Mouse (Mus musculus): ENCODE data around the gene Gm20388. TPM values are rescaled to one million over a fixed set of nuclear protein-coding genes. Genes with fewer than 3 reads are reported as not detected.
"Not testable (repeated sequence)": the region's sequence is repeated elsewhere in the genome, so short reads cannot be mapped to it uniquely, and the experiment has no call there.

Gm20388 gene
- total RNA-seq, 2 experiments from 2014 or later, result 1.9 to 2.0 TPM

DNA sequence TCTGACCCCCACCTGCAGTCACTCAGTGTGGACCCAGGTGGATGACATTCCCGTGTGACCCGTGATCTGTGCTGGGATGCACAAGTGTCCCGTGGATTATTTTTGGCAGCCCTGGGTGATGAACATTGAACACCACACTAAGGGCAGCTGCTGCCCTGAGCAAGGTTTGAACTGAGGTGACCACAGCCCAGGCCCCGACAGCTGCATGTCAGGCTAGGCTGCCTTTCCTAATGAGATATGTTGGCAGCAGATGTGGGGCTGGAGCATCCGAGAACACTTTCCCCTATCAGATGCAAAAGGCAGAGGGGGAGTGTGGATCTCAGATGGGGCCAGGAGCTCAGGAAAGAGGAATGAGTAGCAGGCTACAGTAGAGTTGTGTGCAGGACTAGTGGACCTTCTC, 3600.2 kb downstream of the Gm20388 start:
- no peak for DNase-seq

DNA sequence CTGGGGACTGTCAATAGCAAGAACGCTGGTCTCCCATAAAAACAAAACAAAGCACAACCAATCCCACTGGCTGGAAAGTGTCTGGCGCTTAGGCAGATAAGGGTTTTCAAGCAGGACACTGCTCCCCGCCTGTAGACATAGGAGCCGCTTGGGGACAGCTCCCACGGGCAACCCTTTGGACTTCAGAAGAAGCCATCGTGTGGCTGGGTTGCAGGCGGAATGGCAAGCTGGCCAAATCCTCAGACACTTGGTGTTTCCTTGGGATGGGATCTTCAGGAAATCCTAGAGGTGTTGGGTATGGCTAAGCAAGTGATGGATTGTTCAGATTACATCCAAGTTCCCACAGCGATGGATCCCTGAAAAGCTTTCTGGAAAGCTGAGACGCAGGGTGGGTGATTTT, 3603.5 kb downstream of the Gm20388 start:
- no peak for DNase-seq

DNA sequence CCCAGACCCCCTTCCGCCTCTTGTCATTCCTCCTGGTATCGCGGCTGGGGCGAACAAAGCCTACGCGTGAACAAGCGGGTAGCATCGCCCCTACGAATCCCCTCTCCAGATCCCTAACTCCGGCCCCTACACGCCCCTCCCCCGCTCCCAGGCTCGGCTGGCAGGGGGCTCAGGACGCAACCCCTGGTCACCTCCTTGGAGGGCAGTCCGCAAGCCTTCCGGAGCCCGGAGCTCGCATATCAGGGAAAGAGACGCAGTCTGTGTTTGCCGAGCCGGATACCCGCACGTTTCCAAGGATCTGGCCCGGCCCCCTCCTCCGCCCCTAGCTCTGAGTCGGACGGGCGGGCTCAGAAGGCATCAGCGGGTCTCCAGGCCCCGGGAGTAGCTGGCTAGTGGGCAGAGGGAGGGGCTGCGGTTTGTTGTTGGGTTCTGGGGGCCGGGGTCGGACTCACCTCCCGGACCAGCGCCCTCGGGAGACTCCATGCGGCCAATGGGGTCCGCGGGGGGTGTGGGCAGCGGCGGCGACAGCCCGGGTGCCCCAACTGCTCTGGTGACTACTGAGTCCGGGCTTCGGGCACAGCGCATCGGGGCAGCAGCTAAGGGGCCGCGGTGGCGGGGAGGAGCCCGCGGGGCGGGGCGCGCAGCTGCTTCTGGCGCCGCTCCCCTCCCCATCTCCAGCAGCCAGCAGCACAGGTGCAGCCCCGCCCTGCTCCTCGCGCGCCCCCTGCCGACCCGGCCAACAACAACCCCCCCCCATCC, 3604.3 kb downstream of the Gm20388 start, which contains the start of gene Dbndd1:
Gene Dbndd1, minus strand, starts transcription at position 683 of the 759 bp plus-strand sequence.
- DNase-seq, result peak; percentile 40

DNA sequence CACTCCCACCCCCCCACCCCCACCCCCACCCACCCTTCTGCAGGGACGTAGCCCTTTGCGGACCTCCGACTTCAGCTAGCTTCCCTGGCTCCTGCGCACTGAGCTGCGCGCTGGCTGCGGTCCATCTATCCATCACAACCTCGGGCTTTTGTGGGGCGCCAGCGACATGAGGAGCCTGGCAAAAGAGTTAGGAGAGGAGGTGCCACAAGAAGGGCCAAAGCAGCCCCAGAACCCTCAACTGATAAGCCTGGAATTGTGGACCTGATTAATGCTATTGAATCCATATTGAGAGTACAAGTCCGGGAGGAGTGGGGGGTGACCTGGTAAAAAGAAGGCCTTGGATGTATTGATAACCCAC, 3604.9 kb downstream of the Gm20388 start:
- DNase-seq, result no peak

DNA sequence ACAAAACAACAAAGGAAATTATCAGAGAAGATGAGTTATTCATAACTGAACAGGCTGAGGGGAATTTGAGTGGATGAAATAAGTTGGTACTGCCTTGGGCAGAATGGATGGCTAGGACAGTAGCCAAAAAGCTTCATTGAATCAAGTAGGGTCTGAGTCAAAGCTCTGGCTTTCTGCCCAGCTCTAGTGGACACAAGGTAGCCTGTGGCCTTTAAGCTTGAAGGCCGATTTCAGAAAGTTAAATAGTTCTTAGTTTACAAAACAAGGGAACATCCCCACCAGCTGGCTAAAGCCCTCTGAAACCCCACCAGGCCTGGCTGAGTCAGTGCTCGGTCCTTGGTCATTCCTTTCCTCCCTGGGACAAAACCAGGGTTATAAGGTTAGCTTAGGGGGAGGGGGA, 3606.0 kb downstream of the Gm20388 start:
- peak; percentile 79 for DNase-seq

DNA sequence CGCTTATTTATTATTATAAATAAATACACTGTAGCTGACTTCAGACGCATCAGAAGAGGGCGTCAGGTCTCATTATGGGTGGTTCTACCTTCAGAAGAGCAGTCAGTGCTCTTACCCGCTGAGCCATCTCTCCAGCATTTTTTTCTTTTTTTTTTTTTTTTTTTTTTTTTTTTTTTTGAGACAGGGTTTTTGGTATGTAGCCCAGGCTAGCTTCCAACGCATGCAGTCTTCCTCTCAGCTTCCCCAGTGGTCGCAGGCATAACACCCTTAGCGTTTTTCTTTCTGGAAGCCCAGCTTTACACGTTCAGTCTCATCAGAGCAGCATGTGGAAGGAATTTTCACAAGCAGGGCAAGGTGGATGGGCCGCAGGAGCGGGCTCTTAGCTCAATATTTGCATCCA, 3607.5 kb downstream of the Gm20388 start:
- no peak for DNase-seq

DNA sequence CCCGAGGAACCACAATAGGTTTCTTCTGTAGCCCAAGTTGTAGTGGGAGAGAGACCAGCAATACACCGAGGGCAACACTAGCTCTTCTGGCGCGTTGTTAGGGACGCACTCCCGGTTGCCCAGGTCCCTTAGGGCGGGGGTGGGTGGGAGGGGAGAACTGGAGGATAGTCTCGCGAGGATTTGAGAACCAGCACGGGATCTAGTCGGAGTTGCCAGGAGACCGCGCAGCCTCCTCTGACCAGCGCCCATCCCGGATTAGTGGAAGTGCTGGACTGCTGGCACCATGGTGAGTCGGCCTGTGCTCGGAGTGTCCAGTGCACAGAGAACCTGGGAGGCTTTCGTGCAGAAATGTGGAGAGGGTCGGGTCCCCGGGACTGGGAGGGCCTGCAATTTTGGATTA, 3608.0 kb downstream of the Gm20388 start, which contains the start of gene Gas8:
Gene Gas8, plus strand, starts transcription at position 168 of the 400 bp plus-strand sequence.
- DNase-seq, result peak; percentile 91

DNA sequence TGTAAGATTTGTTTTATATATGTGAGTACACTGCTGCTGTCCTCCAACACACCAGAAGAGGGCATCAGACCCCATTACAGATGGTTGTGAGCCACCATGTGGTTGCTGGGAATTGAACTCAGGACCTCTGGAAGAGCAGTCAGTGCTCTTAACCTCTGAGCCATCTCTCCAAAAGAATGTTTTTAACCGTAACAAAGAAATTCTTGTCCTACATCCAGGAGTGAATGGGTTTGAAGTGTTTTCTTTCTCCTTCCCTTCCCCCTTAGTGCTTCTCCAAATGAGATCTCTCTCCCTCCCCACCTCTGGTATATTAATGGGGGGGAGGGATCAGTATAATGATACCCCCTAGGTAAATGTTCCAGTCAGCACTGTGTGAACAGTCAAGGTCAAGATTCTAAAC, 3609.4 kb downstream of the Gm20388 start:
- not testable (repeated sequence) for DNase-seq

DNA sequence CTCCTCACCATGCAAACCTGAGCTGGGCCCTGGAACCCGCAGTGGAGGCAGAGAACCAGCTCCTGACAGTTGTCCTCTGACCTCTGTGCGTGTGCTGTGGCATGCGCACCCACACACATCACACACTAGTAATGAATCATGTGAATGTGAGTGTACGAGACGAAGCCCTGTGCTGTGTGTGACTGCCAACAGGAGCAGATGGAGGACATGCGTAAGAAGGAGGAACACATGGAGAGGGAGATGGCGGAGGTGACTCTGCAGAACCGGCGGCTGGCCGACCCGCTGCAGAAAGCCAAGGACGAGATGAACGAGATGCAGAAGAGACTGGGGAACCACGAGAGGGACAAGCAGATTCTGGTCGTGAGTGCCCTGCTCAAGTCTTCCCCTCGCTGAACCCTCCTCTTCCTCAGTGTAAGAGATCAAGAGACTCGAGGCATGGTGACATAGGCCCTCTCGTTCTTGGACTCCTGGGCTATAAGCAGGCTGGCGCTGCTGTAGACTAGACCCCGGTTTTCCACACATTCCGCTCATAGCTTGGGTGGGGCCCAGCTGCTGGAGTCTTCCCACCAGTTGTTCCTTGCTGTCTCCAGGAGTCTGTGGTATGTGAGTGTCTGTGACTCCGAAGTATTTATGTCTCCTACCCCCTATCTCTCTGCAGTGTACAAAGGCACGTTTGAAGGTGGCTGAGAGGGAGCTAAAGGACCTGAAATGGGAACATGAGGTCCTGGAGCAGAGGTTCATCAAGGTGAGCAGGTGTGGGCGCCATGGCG, 3617.3 kb downstream of the Gm20388 start:
- DNase-seq, result no peak

DNA sequence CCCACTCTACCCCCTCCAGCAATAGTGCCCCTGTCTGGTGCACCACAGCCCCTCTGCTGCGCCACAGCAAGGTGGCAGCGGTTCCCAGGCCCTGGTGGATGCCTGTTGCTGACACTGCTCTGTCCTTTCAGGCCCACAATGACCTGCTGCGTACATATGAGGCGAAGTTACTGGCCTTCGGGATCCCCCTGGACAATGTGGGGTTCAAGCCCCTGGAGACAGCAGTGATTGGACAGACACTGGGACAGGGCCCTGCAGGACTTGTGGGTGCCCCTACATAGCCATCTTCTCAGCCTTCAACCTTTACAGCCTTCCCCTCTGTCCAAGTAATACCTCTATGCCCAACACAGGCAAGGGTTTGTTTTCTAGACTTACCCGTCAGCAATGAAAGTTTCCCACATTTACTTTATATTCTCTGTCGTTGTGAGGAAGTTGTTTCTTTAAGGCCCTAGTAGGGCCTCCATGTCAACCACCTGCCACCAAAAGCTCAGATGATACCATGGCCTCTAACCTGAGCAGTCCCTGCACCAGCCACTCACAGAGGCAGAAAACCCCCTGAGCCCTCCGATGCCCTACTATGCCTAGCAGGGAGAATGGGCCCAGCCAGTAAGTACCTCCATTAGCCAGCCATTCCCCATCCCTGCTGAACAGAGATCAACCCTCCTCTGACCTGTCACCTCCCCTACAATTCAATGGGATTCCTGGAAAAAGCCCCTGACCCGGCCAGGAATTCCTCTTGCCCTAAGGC, 3625.8 kb downstream of the Gm20388 start:
- DNase-seq, result no peak

DNA sequence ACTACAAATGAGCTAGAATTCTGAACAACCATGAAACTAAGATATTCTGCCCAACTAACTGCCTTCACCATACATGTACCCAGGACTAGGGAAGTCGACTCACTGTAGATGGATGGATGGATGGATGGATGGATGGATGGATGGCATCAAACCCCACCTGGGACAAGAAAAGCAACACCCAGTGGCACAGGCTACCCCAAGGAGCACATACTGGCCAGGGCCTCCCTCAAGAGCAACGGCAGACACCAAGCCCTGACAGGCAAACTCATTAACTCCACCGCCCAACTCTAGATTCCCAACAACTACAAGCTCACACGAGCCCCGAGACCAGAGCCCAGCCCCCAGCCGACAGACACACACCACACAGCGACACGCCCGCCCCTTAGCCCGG, 3626.3 kb downstream of the Gm20388 start:
- no peak for DNase-seq

DNA sequence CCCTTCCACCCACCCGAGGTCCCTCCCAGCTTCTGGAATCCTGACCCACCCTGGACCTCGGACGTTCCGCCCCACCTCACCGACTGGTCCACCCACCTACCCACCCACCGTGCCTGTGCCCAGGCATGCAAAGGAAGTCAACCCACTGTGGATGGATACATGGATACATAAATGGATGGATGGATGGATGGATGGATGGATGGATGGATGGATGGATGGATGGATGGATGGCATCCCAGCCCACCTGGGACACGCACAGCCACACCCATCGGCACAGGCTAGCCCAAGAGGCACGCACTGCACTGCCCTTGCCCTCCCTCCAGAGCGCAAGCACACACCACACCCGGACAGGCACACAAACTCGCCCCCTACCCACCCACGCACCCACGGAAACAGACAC, 3627.0 kb downstream of the Gm20388 start:
- DNase-seq, result not testable (repeated sequence)

DNA sequence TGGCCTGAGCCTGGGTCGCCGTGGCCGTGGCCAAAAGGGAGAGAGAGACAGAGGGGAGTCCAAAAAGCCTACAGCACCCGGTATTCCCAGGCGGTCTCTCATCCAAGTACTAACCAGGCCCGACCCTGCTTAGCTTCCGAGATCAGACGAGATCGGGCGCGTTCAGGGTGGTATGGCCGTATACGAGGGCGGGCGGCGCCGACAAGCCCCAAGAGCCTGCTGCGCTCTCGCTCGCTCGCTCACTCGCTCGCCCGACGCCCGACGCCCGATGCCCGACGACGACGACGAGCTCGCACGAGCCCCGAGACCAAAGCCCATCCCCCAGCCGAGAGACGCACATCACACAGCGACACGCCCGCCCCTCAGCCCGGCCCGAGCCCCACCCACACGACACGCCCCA, 3653.6 kb downstream of the Gm20388 start:
- DNase-seq, result not testable (repeated sequence)

DNA sequence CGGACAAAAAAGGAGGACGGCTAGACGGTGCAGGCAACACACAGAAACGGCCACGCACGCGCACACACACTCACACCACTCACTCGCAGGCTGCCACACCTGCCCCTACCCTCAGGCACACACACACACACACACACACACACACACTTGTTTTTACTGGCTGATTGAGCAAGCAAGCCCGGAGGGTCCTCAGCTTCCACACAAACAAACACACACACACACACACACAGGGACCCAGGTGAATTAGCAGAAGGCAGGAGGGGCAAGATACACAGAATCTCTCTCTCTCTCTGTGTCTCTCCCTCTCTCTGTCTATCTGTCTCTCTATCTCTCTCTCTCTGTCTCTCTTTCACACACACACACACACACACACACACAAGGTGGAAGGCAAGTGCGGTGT, 3664.7 kb downstream of the Gm20388 start:
- DNase-seq, result peak; percentile 15

DNA sequence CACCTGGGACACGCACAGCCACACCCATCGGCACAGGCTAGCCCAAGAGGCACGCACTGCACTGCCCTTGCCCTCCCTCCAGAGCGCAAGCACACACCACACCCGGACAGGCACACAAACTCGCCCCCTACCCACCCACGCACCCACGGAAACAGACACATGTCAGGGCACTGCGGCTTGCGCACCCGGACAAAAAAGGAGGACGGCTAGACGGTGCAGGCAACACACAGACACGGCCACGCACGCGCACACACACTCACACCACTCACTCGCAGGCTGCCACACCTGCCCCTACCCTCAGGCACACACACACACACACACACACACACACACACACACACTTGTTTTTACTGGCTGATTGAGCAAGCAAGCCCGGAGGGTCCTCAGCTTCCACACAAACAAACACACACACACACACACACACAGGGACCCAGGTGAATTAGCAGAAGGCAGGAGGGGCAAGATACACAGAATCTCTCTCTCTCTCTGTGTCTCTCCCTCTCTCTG, 3690.1 kb downstream of the Gm20388 start:
- DNase-seq, result peak; percentile 1

DNA sequence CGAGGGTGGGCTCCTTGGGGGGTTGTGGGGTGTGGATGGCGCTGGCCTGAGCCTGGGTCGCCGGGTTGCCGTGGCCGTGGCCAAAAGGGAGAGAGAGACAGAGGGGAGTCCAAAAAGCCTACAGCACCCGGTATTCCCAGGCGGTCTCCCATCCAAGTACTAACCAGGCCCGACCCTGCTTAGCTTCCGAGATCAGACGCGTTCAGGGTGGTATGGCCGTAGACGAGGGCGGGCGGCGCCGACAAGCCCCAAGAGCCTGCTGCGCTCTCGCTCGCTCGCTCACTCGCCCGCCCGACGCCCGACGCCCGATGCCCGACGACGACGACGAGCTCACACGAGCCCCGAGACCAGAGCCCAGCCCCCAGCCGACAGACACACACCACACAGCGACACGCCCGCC, 3690.8 kb downstream of the Gm20388 start:
- DNase-seq, result not testable (repeated sequence)

DNA sequence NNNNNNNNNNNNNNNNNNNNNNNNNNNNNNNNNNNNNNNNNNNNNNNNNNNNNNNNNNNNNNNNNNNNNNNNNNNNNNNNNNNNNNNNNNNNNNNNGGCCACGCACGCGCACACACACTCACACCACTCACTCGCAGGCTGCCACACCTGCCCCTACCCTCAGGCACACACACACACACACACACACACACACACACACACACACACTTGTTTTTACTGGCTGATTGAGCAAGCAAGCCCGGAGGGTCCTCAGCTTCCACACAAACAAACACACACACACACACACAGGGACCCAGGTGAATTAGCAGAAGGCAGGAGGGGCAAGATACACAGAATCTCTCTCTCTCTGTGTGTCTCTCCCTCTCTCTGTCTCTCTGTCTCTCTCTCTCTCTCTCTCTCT, 3702.0 kb downstream of the Gm20388 start:
- not testable (repeated sequence) for DNase-seq

DNA sequence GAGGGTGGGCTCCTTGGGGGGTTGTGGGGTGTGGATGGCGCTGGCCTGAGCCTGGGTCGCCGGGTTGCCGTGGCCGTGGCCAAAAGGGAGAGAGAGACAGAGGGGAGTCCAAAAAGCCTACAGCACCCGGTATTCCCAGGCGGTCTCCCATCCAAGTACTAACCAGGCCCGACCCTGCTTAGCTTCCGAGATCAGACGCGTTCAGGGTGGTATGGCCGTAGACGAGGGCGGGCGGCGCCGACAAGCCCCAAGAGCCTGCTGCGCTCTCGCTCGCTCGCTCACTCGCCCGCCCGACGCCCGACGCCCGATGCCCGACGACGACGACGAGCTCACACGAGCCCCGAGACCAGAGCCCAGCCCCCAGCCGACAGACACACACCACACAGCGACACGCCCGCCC, 3712.9 kb downstream of the Gm20388 start:
- DNase-seq, result not testable (repeated sequence)

DNA sequence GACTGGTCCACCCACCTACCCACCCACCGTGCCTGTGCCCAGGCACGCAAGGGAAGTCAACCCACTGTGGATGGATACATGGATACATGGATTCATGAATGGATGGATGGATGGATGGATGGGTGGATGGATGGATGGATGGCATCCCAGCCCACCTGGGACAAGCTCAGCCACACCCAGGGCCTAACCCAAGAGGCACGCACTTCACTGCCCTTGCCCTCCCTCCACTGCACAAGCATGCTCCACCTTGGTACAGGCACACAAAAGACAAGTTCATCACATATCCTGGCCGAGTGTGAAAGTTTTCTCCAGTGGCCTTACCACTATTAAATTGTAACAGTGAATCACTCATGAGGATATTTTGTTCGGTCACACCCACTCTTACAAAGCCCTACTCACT, 3713.6 kb downstream of the Gm20388 start:
- no peak for DNase-seq

DNA sequence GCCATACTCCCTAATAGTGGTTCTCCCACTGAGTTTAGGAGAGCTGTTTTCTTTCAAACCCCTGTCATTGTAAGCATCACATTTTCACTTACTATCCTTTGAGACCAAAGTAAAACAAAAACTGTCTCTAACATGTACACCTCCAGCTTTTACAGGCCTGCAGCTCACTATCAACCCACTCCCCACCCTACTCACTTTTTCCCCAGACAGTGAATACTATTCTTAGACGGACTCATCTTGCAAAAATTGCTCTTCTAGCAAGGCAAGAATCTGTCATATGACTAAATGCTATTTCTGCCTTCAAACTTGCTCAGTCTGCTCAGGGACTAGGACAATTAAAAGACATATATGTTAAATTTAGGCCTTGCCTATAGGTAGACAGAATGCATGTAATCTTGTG, 3714.1 kb downstream of the Gm20388 start:
- DNase-seq, result no peak

DNA sequence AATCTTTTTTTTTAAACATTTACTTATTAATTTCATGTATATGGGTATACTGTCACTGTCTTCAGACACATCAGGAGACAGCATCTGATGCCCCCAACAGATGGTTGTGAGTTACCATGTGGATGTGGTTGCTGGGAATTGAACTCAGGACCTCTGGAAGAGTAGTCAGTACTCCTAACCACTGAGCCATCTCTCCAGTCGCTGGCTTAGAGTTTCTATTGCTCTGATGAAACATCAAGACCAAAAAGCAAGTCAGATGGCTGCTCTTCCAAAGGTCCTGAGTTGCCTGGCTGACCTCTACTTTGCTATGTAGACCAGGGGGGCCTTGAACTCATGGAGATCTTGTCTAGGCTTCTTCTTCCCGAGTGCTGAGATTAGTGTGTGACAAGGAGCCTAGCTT, 3715.1 kb downstream of the Gm20388 start:
- DNase-seq, result no peak

DNA sequence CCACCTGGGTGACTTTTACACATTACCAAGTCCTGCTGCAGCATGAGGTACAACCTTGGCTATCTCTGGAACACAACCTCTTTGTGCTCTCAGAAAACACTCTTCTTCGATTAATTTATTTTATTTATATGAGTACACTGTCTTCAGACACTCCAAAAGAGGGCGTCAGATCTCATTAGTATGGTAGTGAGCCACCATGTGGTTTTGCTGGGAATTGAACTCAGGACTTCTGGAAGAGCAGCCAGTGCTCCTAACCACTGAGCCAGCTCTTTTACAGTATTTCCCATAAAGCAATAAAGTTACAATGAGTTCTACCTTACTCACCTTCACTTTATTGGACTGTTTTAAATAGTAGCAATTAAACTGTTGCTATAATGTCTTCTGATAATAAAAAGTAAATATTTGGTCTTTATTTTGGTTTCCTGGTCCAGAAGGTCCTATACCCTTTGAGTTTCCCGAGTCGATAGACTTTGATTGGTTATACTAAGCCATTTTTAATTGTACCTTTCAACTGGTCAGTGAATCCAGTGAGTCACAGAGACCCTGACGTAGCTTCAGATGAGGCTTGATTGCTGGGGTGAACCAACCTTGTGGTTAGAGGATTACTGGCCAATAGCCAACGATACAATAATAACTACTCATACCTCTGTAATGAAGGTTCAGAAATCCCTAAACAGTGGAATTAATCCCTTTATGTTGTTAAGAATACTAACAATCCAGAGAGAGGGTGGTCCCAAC, 3716.9 kb downstream of the Gm20388 start:
- DNase-seq, result no peak
